Mouse (Mus musculus): ENCODE results near the gene Flt1. TPM values are rescaled to one million over a fixed set of nuclear protein-coding genes. Genes with fewer than 3 reads are reported as not detected.
A peak's percentile ranks its signal among the peaks of the same experiment; 100 is the strongest.

Flt1 gene
- total and polyA plus RNA-seq, 3 experiments, result 0.03 to 0.08 TPM; not detected in 1

- TF ChIP-seq BHLHE40 (IDR thresholded peaks at IDR 0.05; ENCODE audit: borderline replicate concordance, low read depth, low read length) (no peak), NRF1 (IDR thresholded peaks at IDR 0.05; ENCODE audit: insufficient read depth, low read depth, low read length, poor library complexity, severe bottlenecking) (no peak), E2F4 (IDR thresholded peaks at IDR 0.05; ENCODE audit: borderline replicate concordance, low read depth, low read length) (no peak), HCFC1 (IDR thresholded peaks at IDR 0.05; ENCODE audit: low read depth, low read length) (no peak), ZKSCAN1 (IDR thresholded peaks at IDR 0.05; ENCODE audit: low read depth, low read length) (no peak), RCOR1 (IDR thresholded peaks at IDR 0.05; ENCODE audit: low read depth, low read length) (no peak), CHD1 (IDR thresholded peaks at IDR 0.05; ENCODE audit: low read depth, low read length) (no peak), NELFE (IDR thresholded peaks at IDR 0.05; ENCODE audit: low read depth, low read length) (no peak), SIN3A (IDR thresholded peaks at IDR 0.05; ENCODE audit: low read length) (no peak), MYB (IDR thresholded peaks at IDR 0.05; ENCODE audit: low read depth, low read length) (no peak), TCF12 (IDR thresholded peaks at IDR 0.05; ENCODE audit: low read depth, low read length) (no peak), ZNF384 (IDR thresholded peaks at IDR 0.05; ENCODE audit: low read depth, low read length) (no peak), MEF2A (IDR thresholded peaks at IDR 0.05; ENCODE audit: extremely low read depth, insufficient replicate concordance, low read depth, low read length, poor library complexity, severe bottlenecking) (no peak)
- Histone ChIP-seq H3K9ac (ENCODE audit: control insufficient read depth, low read depth, low read length, poor library complexity, severe bottlenecking) (no peak overlapping the region), H3K9me3 (replicated peaks; ENCODE audit: insufficient read depth, low read length) (no peaks in the 10 kb centered on the region), H3K4me3 (ENCODE audit: control insufficient read depth in 1 of 2, insufficient read depth in 1 of 2, low read depth in 2 of 2, low read length in 2 of 2) (no peak overlapping the region), H3K79me2 (ENCODE audit: control insufficient read depth, insufficient read depth, low read length, poor library complexity) (no peaks in the 10 kb centered on the region), H3K27ac (ENCODE audit: control insufficient read depth, low read depth, low read length) (no peak overlapping the region), H3K36me3 (ENCODE audit: control insufficient read depth in 1 of 2, insufficient read depth in 2 of 2, low read length in 2 of 2) (peaks cover 0 to 59% of the 10 kb centered on the region in 2 experiments; a peak in 3 of 4 replicates), H3K4me1 (ENCODE audit: control insufficient read depth in 1 of 2, insufficient read depth in 2 of 2, low read length in 2 of 2) (no peaks in the 10 kb centered on the region), H3K27me3 (ENCODE audit: control insufficient read depth in 1 of 2, insufficient read depth in 2 of 2, low read length in 2 of 2) (no peaks in the 10 kb centered on the region)
- peak; percentile 29 for DNase-seq (ENCODE audit: low read depth, low spot score)
Measured at GRCm38 (mm10) chr5:147527006-147527405, 198.8 kb downstream of the Flt1 start.

Other genes starting within 250 kb of the Flt1 start
- gene Pomp, start 134.4 kb upstream of the Flt1 start, total RNA-seq (2012; rRNA removed), result 324 and 348 TPM in 2 replicates
- gene Pomp, start 134.4 kb upstream of the Flt1 start, polyA plus RNA-seq (2012; ENCODE audit: insufficient read depth in 1 of 2, insufficient read length in 2 of 2, low read depth in 1 of 2, low replicate concordance in 2 of 2, missing spikeins in 1 of 2), result 100 to 1,000 TPM in 1 of 2 experiments, not detected in 1; 500 TPM
- 2.5 and 3.0 TPM in 2 replicates for gene Slc46a3, start 168.8 kb upstream of the Flt1 start, total RNA-seq (2012; rRNA removed)
- 1 to 10 TPM in 1 of 2 experiments, not detected in 1; 7.7 TPM for gene Slc46a3, start 168.8 kb upstream of the Flt1 start, polyA plus RNA-seq (2012; ENCODE audit: insufficient read depth in 1 of 2, insufficient read length in 2 of 2, low read depth in 1 of 2, low replicate concordance in 2 of 2, missing spikeins in 1 of 2)
- 0.07 and 0.08 TPM in 2 replicates for gene Mtus2, start 231.3 kb upstream of the Flt1 start, total RNA-seq (2012; rRNA removed)
- gene Mtus2, start 231.3 kb upstream of the Flt1 start, polyA plus RNA-seq (2012; ENCODE audit: insufficient read depth in 1 of 2, insufficient read length in 2 of 2, low read depth in 1 of 2, low replicate concordance in 2 of 2, missing spikeins in 1 of 2), result not detected

Measured in MEL (cell line).